Mouse (Mus musculus): Measurements from ENCODE around the gene Melk.

Gene Melk

GRCm38 (mm10) chr4:44300781-44301750 lies at the start of gene Melk:
Melk (plus strand) TSS chr4:44300876.
- peak; percentile 41 for DNase-seq (ENCODE audit: low read depth)

GRCm38 (mm10) chr4:44251521-44251920 lies 49.2 kb upstream of the Melk start:
- DNase-seq (ENCODE audit: low read depth) = no peak

- no peak for DNase-seq (ENCODE audit: low read depth)
Observed at GRCm38 (mm10) chr4:44251966-44252916, 48.4 kb upstream of the Melk start.

GRCm38 (mm10) chr4:44253191-44253590 lies 47.5 kb upstream of the Melk start:
- no peak for DNase-seq (ENCODE audit: low read depth)

GRCm38 (mm10) chr4:44254579-44254978 lies 46.1 kb upstream of the Melk start:
- DNase-seq (ENCODE audit: low read depth) = no peak

- no peak for DNase-seq (ENCODE audit: low read depth)
Observed at GRCm38 (mm10) chr4:44259126-44259525, 41.5 kb upstream of the Melk start.

- no peak for DNase-seq (ENCODE audit: low read depth)
Observed at GRCm38 (mm10) chr4:44260244-44260643, 40.4 kb upstream of the Melk start.

- DNase-seq (ENCODE audit: low read depth) = no peak
Observed at GRCm38 (mm10) chr4:44265500-44265899, 35.2 kb upstream of the Melk start.

GRCm38 (mm10) chr4:44267437-44267836 lies 33.2 kb upstream of the Melk start:
- DNase-seq (ENCODE audit: low read depth) = no peak

GRCm38 (mm10) chr4:44269376-44269817 lies 31.3 kb upstream of the Melk start:
- no peak for DNase-seq (ENCODE audit: low read depth)

GRCm38 (mm10) chr4:44271134-44271533 lies 29.5 kb upstream of the Melk start:
- DNase-seq (ENCODE audit: low read depth) = no peak

- DNase-seq (ENCODE audit: low read depth) = peak; percentile 85
Observed at GRCm38 (mm10) chr4:44281597-44282265, 18.9 kb upstream of the Melk start.

- DNase-seq (ENCODE audit: low read depth) = peak; percentile 29
Observed at GRCm38 (mm10) chr4:44292534-44292933, 8.1 kb upstream of the Melk start.

- DNase-seq (ENCODE audit: low read depth) = no peak
Observed at GRCm38 (mm10) chr4:44295837-44296236, 4.8 kb upstream of the Melk start.

GRCm38 (mm10) chr4:44306585-44306984 lies 5.9 kb downstream of the Melk start:
- no peak for DNase-seq (ENCODE audit: low read depth)

- DNase-seq (ENCODE audit: low read depth) = no peak
Observed at GRCm38 (mm10) chr4:44310429-44310828, 9.8 kb downstream of the Melk start.

GRCm38 (mm10) chr4:44310911-44311310 lies 10.2 kb downstream of the Melk start:
- DNase-seq (ENCODE audit: low read depth) = no peak

- no peak for DNase-seq (ENCODE audit: low read depth)
Observed at GRCm38 (mm10) chr4:44316270-44316809, 15.7 kb downstream of the Melk start.

GRCm38 (mm10) chr4:44320448-44320847 lies 19.8 kb downstream of the Melk start:
- DNase-seq (ENCODE audit: low read depth) = no peak

GRCm38 (mm10) chr4:44322124-44322523 lies 21.4 kb downstream of the Melk start:
- DNase-seq (ENCODE audit: low read depth) = no peak

- DNase-seq (ENCODE audit: low read depth) = peak; percentile 3
Observed at GRCm38 (mm10) chr4:44325453-44325852, 24.8 kb downstream of the Melk start.

GRCm38 (mm10) chr4:44326721-44327120 lies 26.0 kb downstream of the Melk start:
- DNase-seq (ENCODE audit: low read depth) = no peak
